Mouse (Mus musculus): ENCODE results near the gene Borcs6.

GRCm38 (mm10) chr11:69038173-69038572 is 21.3 kb upstream of the Borcs6 start:
- TF ChIP-seq CTCF (IDR thresholded peaks at IDR 0.05; ENCODE audit: extremely low read depth, insufficient read length, insufficient replicate concordance, low read depth, low read length) (no peak), POLR2A (IDR thresholded peaks at IDR 0.05; ENCODE audit: low read depth, low read length) (no peak)

All from small intestine, adult 2 months (tissue).